Mouse (Mus musculus) testis, adult 2 months (tissue): ENCODE measurements around the gene Eefsec.

Source experiments
- CTCF ChIP-seq: fragments of 200-500 bp; IDR thresholded peaks from 2 replicates; pipeline ENCODE4 v1.5.1; 2012; ENCODE audit warnings: low read depth, mild to moderate bottlenecking, inconsistent platforms, low read length, moderate library complexity; ENCODE audit not compliant: control insufficient read depth, insufficient read depth, insufficient replicate concordance
- POLR2A ChIP-seq: fragments of 200-500 bp; IDR thresholded peaks from 2 replicates; pipeline ENCODE4 v1.6.1; 2012; ENCODE audit warnings: low read depth, mild to moderate bottlenecking, inconsistent platforms, low read length, moderate library complexity; ENCODE audit not compliant: control insufficient read depth

- TF ChIP-seq POLR2A = no peak
- no peak for TF ChIP-seq CTCF
Measured at GRCm38 (mm10) chr6:88489026-88489425, 42.7 kb upstream of the Eefsec start.
